Mouse (Mus musculus) heart, adult 2 months (tissue): ENCODE data around the gene Ahnak2. TPM values are rescaled to one million over a fixed set of nuclear protein-coding genes. Genes with fewer than 3 reads are reported as not detected.

Experiments used
- DNase-seq, 2 experiments: peaks; one replicate each; pipeline ENCODE4 v3.0.0; 2021
- H3K27ac ChIP-seq: fragments of 200-600 bp; 2 replicates; pipeline ENCODE4 v1.8.1; 2022
- H3K27me3 ChIP-seq: fragments of 200-500 bp; 2 replicates; pipeline ENCODE4 v1.6.1; 2012; ENCODE audit warnings: mild to moderate bottlenecking, low read length, inconsistent platforms, mixed read lengths; ENCODE audit not compliant: control insufficient read depth, insufficient read depth
- H3K36me3 ChIP-seq: fragments of 200-500 bp; 2 replicates; pipeline ENCODE4 v1.6.1; 2012; ENCODE audit warnings: low read length, inconsistent platforms; ENCODE audit not compliant: control insufficient read depth, insufficient read depth
- H3K4me1 ChIP-seq: fragments of 200-500 bp; 2 replicates; pipeline ENCODE4 v1.6.1; 2011; ENCODE audit warnings: low read length; ENCODE audit not compliant: control insufficient read depth, insufficient read depth
- H3K4me3 ChIP-seq: fragments of 200-600 bp; 2 replicates; pipeline ENCODE4 v1.8.1; 2022
- H3K79me2 ChIP-seq: fragments of 200-500 bp; replicated peaks from 2 replicates; pipeline ENCODE4 v1.6.1; 2012; ENCODE audit warnings: mild to moderate bottlenecking, inconsistent platforms, low read length, moderate library complexity, mixed read lengths; ENCODE audit not compliant: control insufficient read depth, insufficient read depth
- H3K9ac ChIP-seq: fragments of 200-500 bp; 2 replicates; pipeline ENCODE4 v1.6.1; 2012; ENCODE audit warnings: low read depth, mild to moderate bottlenecking, control low read depth, inconsistent platforms, low read length, mixed read lengths
- CTCF ChIP-seq: fragments of 200-600 bp; IDR thresholded peaks from 2 replicates; pipeline ENCODE4 v1.8.1; 2022; ENCODE audit warnings: antibody characterized with exemption, mild to moderate bottlenecking, moderate library complexity
- EP300 ChIP-seq: fragments of 200-500 bp; IDR thresholded peaks from 2 replicates; pipeline ENCODE4 v1.6.1; 2011; ENCODE audit warnings: low read depth, low read length, control low read depth; ENCODE audit not compliant: insufficient read depth
- POLR2A ChIP-seq: fragments of 200-500 bp; IDR thresholded peaks from 2 replicates; pipeline ENCODE4 v1.6.1; 2011; ENCODE audit warnings: mild to moderate bottlenecking, low read depth, low read length, control low read depth; ENCODE audit not compliant: insufficient read depth
- WGBS: fragments of 180-500 bp; shearing (Covaris S2); methylation state at CpG from one replicate; pipeline ENCODE4 v1.1.7; 2018; 5-methylcytosine and 5-hydroxymethylcytosine counted together
- intact Hi-C: fragments of 180-260 bp; cut with DNase I; formaldehyde crosslinking; loops from one replicate; pipeline ENCODE4 v1.15.1; 2025
- polyA plus RNA-seq: library from polyadenylated mRNA; depleted of rRNA; stranded (reverse); fragments of >200 nt; gene quantifications from 2 replicates; pipeline ENCODE4 v1.2.3, GENCODE M21; 2012
- total RNA-seq, 2 experiments: library from RNA; stranded (reverse); gene quantifications; 2 replicates each; pipeline ENCODE4 v1.2.3; 2021

Gene Ahnak2
- total and polyA plus RNA-seq, 3 experiments = 5.4 to 15.7 (median 14.8) TPM

GRCm38 (mm10) chr12:112769751-112770150 is 32.7 kb downstream of the Ahnak2 start:
- H3K27ac ChIP-seq = no peak overlapping the region
- H3K4me1 ChIP-seq = no peaks in the 10 kb centered on the region
- no peak overlapping the region for H3K9ac ChIP-seq
- WGBS = 60% methylated on average over 2 of the region's 2 CpGs
- intact Hi-C loops = no loop called here
- TF ChIP-seq CTCF (no peak), POLR2A (no peak), EP300 (no peak)
- no peaks in the 10 kb centered on the region for H3K27me3 ChIP-seq
- no peaks in the 10 kb centered on the region for H3K79me2 ChIP-seq
- no peak overlapping the region for H3K4me3 ChIP-seq
- peak in 1 of 2 experiments; percentile 8 for DNase-seq
- no peaks in the 10 kb centered on the region for H3K36me3 ChIP-seq

GRCm38 (mm10) chr12:112769031-112769430 is 33.4 kb downstream of the Ahnak2 start:
- Histone ChIP-seq H3K36me3 (no peaks in the 10 kb centered on the region), H3K4me3 (no peak overlapping the region), H3K9ac (no peak overlapping the region), H3K79me2 (no peaks in the 10 kb centered on the region), H3K27me3 (no peaks in the 10 kb centered on the region), H3K4me1 (no peaks in the 10 kb centered on the region), H3K27ac (no peak overlapping the region)
- intact Hi-C loops = no loop called here
- 67% methylated on average over 6 of the region's 6 CpGs for WGBS
- TF ChIP-seq EP300 (no peak), CTCF (no peak), POLR2A (no peak)
- DNase-seq = peak in 1 of 2 experiments; percentile 10

- TF ChIP-seq EP300 (no peak), POLR2A (no peak), CTCF (no peak)
- Histone ChIP-seq H3K27ac (no peak overlapping the region), H3K4me1 (no peaks in the 10 kb centered on the region), H3K4me3 (no peak overlapping the region), H3K79me2 (no peaks in the 10 kb centered on the region), H3K36me3 (no peaks in the 10 kb centered on the region), H3K27me3 (no peaks in the 10 kb centered on the region), H3K9ac (no peak overlapping the region)
- DNase-seq = peak in 1 of 2 experiments; percentile 16
- WGBS = 85% methylated on average over 8 of the region's 8 CpGs
- intact Hi-C loops = no loop called here
These were observed 34.3 kb downstream of the Ahnak2 start for GRCm38 (mm10) chr12:112768166-112768565.

GRCm38 (mm10) chr12:112767036-112767890 is 35.2 kb downstream of the Ahnak2 start:
- TF ChIP-seq EP300 (no peak), POLR2A (no peak), CTCF (no peak)
- no peak overlapping the region for H3K9ac ChIP-seq
- H3K79me2 ChIP-seq = no peaks in the 10 kb centered on the region
- no peaks in the 10 kb centered on the region for H3K36me3 ChIP-seq
- DNase-seq = peak in 1 of 2 experiments; percentile 13
- 92% methylated on average over 16 of the region's 16 CpGs for WGBS
- intact Hi-C loops = no loop called here
- no peaks in the 10 kb centered on the region for H3K27me3 ChIP-seq
- no peak overlapping the region for H3K27ac ChIP-seq
- H3K4me1 ChIP-seq = no peaks in the 10 kb centered on the region
- no peak overlapping the region for H3K4me3 ChIP-seq

- H3K27ac ChIP-seq = no peak overlapping the region
- H3K36me3 ChIP-seq = no peaks in the 10 kb centered on the region
- H3K4me3 ChIP-seq = no peak overlapping the region
- H3K9ac ChIP-seq = no peak overlapping the region
- H3K79me2 ChIP-seq = no peaks in the 10 kb centered on the region
- intact Hi-C loops = no loop called here
- DNase-seq = peak in 1 of 2 experiments; percentile 9
- no peak for TF ChIP-seq POLR2A
- TF ChIP-seq CTCF = no peak
- no peak for TF ChIP-seq EP300
- H3K4me1 ChIP-seq = no peaks in the 10 kb centered on the region
- H3K27me3 ChIP-seq = no peaks in the 10 kb centered on the region
- 94% methylated on average over 7 of the region's 7 CpGs for WGBS
These were observed 35.9 kb downstream of the Ahnak2 start for GRCm38 (mm10) chr12:112766586-112766985.

GRCm38 (mm10) chr12:112764991-112765390 is 37.5 kb downstream of the Ahnak2 start:
- H3K4me1 ChIP-seq = no peaks in the 10 kb centered on the region
- DNase-seq = no peak
- intact Hi-C loops = no loop called here
- H3K36me3 ChIP-seq = no peaks in the 10 kb centered on the region
- no peak overlapping the region for H3K27ac ChIP-seq
- no peaks in the 10 kb centered on the region for H3K27me3 ChIP-seq
- no peak overlapping the region for H3K4me3 ChIP-seq
- TF ChIP-seq EP300 (no peak), CTCF (no peak), POLR2A (no peak)
- 88% methylated on average over 7 of the region's 7 CpGs for WGBS
- no peak overlapping the region for H3K9ac ChIP-seq
- no peaks in the 10 kb centered on the region for H3K79me2 ChIP-seq
